Mouse (Mus musculus): ENCODE data around the gene 2610528A11Rik. TPM values are rescaled to one million over a fixed set of nuclear protein-coding genes. Genes with fewer than 3 reads are reported as not detected.
A peak's percentile ranks its signal among the peaks of the same experiment; 100 is the strongest.

2610528A11Rik gene
- polyA plus RNA-seq, 1 experiment from 2014 or later = 0.46 TPM

DNA sequence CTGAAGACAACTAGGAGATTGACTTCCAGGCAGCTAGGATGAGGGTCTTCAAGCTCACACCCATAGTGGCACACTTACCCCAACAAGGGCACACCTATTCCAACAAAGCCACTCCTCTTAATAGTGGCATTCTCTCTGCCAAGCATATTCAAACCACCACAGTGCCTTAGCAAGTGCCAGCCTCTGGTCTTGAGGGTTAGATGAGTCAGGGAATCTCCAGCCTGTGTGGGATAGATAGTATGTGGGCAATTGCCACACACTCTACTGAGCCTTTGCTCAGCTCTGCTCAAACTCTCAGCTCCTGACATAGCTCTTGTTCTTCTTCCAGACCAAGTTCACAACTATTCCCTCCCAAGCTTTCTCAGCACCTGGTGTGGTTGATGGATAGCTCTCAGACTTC lies 2.5 kb downstream of the 2610528A11Rik start:
- H3K9me3 ChIP-seq = no peaks in the 10 kb centered on the region
- DNase-seq (ENCODE audit: low spot score) = no peak
- no peaks in the 10 kb centered on the region for H3K27me3 ChIP-seq (ENCODE audit: insufficient read depth, poor library complexity, severe bottlenecking)
- H3K27ac ChIP-seq = no peak overlapping the region
- H3K4me3 ChIP-seq = no peak overlapping the region
- H3K36me3 ChIP-seq = no peaks in the 10 kb centered on the region
- no peaks in the 10 kb centered on the region for H3K4me1 ChIP-seq (replicated peaks)

DNA sequence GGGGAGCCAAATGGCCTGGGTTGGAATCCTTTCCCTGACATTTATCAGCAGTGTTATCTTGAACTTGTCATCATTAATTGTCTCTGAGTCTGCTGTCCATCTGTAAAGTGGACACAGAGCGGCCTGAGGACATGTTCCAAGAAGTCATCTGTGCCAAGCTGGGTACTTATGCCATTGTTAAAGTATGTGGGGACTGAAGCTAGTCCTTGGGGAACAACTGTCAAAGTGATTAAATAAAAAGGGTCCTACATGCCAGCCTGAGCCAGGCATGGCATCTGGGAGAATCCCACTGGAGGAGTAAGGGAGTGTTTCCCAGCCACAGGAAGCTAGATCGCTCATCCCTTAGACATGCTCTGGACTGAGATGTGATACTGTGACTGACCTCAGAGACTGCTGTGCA lies 3.4 kb downstream of the 2610528A11Rik start:
- H3K27ac ChIP-seq = no peak overlapping the region
- WGBS = 91% methylated on average over 2 of the region's 2 CpGs
- H3K27me3 ChIP-seq (ENCODE audit: insufficient read depth, poor library complexity, severe bottlenecking) = no peaks in the 10 kb centered on the region
- no peaks in the 10 kb centered on the region for H3K4me1 ChIP-seq (replicated peaks)
- no peaks in the 10 kb centered on the region for H3K36me3 ChIP-seq
- no peak for DNase-seq (ENCODE audit: low spot score)
- H3K4me3 ChIP-seq = no peak overlapping the region
- H3K9me3 ChIP-seq = no peaks in the 10 kb centered on the region

DNA sequence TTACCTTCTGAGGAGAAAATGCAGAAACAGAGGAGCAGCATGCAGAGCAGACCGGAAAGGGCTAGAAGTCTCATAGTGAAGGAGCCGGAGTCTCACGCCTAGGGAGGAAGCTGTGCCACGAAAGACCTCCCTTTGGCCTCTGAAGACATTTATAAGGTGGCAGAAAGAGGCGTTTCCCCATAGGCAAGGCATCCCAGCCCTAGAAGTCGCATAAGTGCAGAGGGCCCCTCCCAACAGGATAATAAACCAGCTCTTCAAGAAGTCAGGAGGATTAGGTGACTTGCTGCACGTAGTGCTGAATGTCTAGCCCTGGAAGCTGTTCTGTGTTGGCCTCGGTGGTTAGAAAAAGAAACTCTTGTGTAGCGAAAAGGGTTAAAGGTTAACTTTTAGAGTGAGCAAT lies 3.8 kb downstream of the 2610528A11Rik start:
- no peaks in the 10 kb centered on the region for H3K4me1 ChIP-seq (replicated peaks)
- no peaks in the 10 kb centered on the region for H3K9me3 ChIP-seq
- no peaks in the 10 kb centered on the region for H3K36me3 ChIP-seq
- no peak for DNase-seq (ENCODE audit: low spot score)
- H3K27ac ChIP-seq = no peak overlapping the region
- no peak overlapping the region for H3K4me3 ChIP-seq
- 79% methylated on average over 9 of the region's 9 CpGs for WGBS
- H3K27me3 ChIP-seq (ENCODE audit: insufficient read depth, poor library complexity, severe bottlenecking) = no peaks in the 10 kb centered on the region

DNA sequence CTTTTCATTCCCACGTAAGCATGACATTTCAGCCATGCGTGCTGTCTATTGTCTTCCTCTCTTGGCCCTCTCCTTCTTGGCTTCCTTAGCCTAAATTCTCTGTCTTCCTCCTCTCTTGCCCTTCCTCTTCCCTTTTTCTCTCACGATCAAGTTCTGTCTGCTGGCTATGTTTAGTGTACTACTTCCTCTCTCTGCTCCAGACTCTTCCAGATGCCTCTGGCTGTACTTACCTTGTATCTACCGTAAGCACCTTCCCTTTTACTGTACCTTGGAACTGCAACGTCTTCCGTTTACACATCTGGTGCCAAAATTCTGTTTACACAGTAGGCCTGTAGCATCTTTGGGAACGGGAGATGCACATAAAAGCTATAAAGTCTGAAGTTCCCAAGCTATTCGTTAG lies 4.4 kb downstream of the 2610528A11Rik start:
- H3K36me3 ChIP-seq = no peaks in the 10 kb centered on the region
- no peaks in the 10 kb centered on the region for H3K27me3 ChIP-seq (ENCODE audit: insufficient read depth, poor library complexity, severe bottlenecking)
- no peak overlapping the region for H3K4me3 ChIP-seq
- H3K4me1 ChIP-seq (replicated peaks) = no peaks in the 10 kb centered on the region
- H3K9me3 ChIP-seq = no peaks in the 10 kb centered on the region
- no peak for DNase-seq (ENCODE audit: low spot score)
- WGBS = 89% methylated on average over 8 of the region's 8 CpGs
- H3K27ac ChIP-seq = no peak overlapping the region

DNA sequence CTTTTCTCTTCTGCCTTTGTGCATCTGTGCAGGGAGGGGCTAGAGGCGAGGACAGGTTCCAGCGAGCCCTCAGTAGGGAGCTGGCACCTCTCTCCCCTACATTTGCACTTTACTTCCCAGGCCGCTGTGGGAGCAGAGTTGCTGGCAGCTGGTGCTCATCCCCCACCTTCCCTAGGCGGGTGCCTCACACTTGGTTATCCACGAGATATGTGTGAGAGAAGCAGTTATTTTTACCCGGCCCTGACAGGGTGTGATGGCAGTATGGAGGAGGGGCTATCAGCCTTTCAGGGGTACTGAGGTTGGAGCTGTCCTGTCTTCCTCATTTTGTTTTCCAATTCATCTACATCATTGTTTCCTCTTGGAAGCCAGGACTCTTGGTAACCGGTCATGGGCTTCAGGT lies 8.0 kb downstream of the 2610528A11Rik start:
- Histone ChIP-seq H3K4me1 (replicated peaks) (no peaks in the 10 kb centered on the region), H3K36me3 (no peaks in the 10 kb centered on the region), H3K4me3 (no peak overlapping the region), H3K27me3 (ENCODE audit: insufficient read depth, poor library complexity, severe bottlenecking) (no peaks in the 10 kb centered on the region), H3K27ac (no peak overlapping the region), H3K9me3 (no peaks in the 10 kb centered on the region)
- WGBS = 41% methylated on average over 7 of the region's 7 CpGs
- no peak for DNase-seq (ENCODE audit: low spot score)

DNA sequence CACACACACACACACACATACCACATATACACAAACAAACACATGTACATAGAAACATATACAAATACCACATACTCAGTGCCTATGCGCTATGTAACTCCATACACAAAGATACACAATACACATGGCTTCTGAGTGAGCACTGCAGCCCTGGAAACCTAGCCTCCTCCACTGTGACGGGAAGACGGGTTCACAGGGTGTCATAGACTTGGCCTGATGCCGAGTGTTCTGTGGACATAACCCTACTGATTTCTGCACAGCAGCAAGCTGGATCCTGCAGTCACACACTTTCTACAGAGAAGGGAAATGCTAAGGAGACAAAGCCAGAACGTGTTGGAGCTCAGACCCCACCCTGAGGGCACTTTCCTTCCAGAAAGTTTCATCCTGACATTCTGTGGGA lies 9.1 kb downstream of the 2610528A11Rik start:
- Histone ChIP-seq H3K36me3 (no peaks in the 10 kb centered on the region), H3K9me3 (no peaks in the 10 kb centered on the region), H3K27me3 (ENCODE audit: insufficient read depth, poor library complexity, severe bottlenecking) (peaks cover 2% of the 10 kb centered on the region; the same call in 1 of the 2 replicates), H3K27ac (no peak overlapping the region), H3K4me1 (replicated peaks) (no peaks in the 10 kb centered on the region), H3K4me3 (no peak overlapping the region)
- 73% methylated on average over 5 of the region's 5 CpGs for WGBS
- no peak for DNase-seq (ENCODE audit: low spot score)

DNA sequence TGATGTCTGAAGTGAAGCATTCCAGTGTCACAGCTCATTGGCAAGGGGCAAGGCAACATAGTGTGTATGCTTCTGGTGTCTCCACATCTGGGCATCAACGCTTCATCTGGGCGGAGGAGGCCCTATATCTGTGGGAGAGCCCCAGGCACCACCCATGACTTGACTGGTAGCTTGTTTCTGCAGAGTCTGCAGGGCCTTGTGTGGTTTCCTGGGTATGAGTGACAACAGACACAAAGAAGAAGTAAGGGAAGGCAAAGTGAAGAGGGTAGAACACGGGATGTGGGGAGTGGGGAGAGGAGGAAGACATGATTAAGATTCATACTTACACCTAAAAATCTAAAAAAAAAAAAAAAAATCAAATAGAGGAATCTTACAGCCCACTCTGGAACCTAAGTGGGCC lies 11.3 kb downstream of the 2610528A11Rik start:
- no peak overlapping the region for H3K4me3 ChIP-seq
- H3K27me3 ChIP-seq (ENCODE audit: insufficient read depth, poor library complexity, severe bottlenecking) = peaks cover 25% of the 10 kb centered on the region
- no peaks in the 10 kb centered on the region for H3K9me3 ChIP-seq
- no peak for DNase-seq (ENCODE audit: low spot score)
- no peak overlapping the region for H3K27ac ChIP-seq
- H3K4me1 ChIP-seq (replicated peaks) = peaks cover 8% of the 10 kb centered on the region
- no peaks in the 10 kb centered on the region for H3K36me3 ChIP-seq
- WGBS = 83% methylated on average over 3 of the region's 3 CpGs

DNA sequence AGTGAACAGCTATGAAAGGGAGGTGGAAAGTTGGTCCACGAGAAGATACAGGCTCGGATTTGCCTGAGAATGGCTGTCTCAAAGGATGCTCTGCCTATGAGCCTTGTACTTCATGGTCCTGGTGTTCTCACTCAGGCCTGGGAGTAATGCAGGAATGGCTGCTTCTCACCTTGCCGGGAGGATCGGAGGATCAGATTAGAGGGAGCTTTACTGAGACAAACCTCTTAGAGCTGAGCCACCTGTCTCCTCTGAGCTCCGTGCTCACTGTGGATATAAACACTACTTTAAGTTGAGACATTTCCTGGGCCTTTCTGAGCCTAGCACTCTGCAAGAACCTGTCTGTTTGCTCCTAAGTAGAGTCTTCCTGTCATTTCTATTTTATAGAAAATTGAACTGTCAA lies 12.3 kb downstream of the 2610528A11Rik start:
- WGBS = 84% methylated on average over 5 of the region's 5 CpGs
- no peaks in the 10 kb centered on the region for H3K9me3 ChIP-seq
- no peak for DNase-seq (ENCODE audit: low spot score)

DNA sequence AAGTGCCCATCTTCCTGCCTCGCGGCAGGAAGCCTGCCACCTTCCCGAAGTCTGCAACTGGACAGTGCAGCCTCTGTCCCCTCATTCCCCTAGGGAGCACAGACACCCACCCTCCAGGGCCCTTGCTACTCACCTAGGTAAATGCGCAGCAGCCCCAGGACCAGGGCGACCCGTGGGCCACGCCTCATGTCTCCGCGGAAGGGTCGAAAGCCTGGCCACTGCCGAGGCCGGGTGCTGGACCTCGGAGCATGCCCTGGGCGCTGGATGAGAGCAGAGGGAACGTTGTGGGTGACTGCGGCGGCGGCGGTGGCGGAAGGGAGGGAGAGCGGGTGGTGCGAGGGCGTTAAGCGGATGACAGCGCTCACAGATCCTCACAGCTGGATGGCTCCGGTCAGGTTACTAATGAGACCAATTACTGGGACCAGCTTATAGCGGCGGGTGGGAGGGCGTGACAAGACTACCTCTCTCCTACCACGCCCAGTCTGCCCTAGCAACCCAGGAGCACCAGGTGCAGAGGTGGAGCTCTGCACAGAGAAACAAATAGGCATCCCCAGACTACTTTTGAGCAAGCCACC lies 15.8 kb downstream of the 2610528A11Rik start, which contains the start of gene Cdhr1:
Cdhr1 (minus strand) TSS at position 392 of the 575 bp plus-strand sequence.
- Histone ChIP-seq H3K4me1 (replicated peaks) (peaks cover 13% of the 10 kb centered on the region), H3K27me3 (ENCODE audit: insufficient read depth, poor library complexity, severe bottlenecking) (peaks cover 37% of the 10 kb centered on the region), H3K36me3 (no peaks in the 10 kb centered on the region), H3K9me3 (no peaks in the 10 kb centered on the region), H3K27ac (peak within 1 kb of the TSS; percentile 71), H3K4me3 (peak within 1 kb of the TSS; percentile 53)
- DNase-seq (ENCODE audit: low spot score) = peak; percentile 49
- WGBS = under 1% methylated on average over 30 of the region's 30 CpGs

More for the DNA sequence above, 12.3 kb downstream of the 2610528A11Rik start:
- H3K27ac ChIP-seq = no peak overlapping the region
- no peak overlapping the region for H3K4me3 ChIP-seq
- H3K4me1 ChIP-seq (replicated peaks) = peaks cover 8% of the 10 kb centered on the region
- peaks cover 34% of the 10 kb centered on the region for H3K27me3 ChIP-seq (ENCODE audit: insufficient read depth, poor library complexity, severe bottlenecking)
- no peaks in the 10 kb centered on the region for H3K36me3 ChIP-seq

DNA sequence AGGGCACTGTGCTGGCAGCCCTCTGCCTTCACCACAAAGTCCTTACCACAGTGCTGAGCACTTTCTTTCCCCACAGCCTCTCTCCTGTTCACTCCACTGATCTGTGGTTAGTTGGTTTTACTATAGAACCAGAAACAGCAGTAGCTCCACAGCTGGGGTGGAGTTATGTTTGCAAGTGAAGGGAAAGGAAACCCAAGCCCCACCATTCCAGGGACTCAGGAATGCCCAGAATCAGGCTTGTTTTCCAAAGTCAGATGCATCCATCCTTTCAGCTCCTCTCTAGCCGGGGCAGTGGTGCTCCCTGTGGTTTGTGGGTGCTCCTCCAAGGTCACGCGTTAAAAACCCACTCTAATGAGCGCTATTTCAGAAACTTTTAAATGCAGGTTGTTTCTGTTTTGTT lies 18.3 kb downstream of the 2610528A11Rik start:
- Histone ChIP-seq H3K27ac (no peak overlapping the region), H3K36me3 (no peaks in the 10 kb centered on the region), H3K4me3 (no peak overlapping the region), H3K27me3 (ENCODE audit: insufficient read depth, poor library complexity, severe bottlenecking) (peaks cover 37% of the 10 kb centered on the region), H3K9me3 (no peaks in the 10 kb centered on the region), H3K4me1 (replicated peaks) (peaks cover 13% of the 10 kb centered on the region)
- no peak for DNase-seq (ENCODE audit: low spot score)
- WGBS = 87% methylated on average over 4 of the region's 4 CpGs

DNA sequence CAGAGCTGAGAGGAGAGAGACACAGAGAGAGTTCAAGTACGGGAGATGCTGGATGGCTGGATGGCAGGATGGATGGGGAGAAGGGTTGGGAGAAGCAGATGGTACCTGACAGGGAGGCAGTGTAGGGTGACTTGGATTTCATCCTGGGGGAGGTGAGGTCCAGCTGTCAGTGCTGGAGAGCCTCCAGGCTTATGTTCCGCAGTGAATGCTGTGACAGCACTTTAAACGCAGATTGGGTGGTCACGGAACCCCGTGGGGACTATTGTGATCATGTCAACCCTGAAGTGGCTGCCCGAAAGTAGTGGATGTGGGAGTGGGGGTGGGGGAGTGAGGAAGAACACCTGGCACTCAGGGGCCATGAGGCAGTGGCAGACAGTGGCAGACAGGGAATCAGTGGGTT lies 19.4 kb downstream of the 2610528A11Rik start:
- WGBS = 70% methylated on average over 6 of the region's 6 CpGs
- Histone ChIP-seq H3K27ac (no peak overlapping the region), H3K4me3 (no peak overlapping the region)

DNA sequence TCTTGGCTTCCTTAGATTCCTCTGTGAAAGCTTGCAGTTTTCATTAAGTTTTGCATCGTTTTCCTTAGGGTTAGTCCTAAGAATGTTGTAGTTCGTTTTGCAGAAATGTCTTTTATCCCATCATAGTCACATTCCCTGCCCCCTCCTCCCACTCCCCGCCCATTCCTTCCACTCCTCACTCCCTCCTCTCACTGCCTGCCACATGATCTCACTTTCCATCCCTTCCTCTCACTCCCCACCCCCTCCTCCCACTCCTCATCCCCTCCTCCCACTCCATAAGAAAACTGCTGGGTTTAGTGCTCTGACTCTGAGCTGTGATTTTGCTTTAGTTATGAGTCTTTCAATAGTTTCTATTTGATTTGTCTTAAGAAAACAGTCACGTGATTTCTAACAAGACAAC lies 30.1 kb downstream of the 2610528A11Rik start:
- no peak overlapping the region for H3K4me3 ChIP-seq
- H3K27me3 ChIP-seq (ENCODE audit: insufficient read depth, poor library complexity, severe bottlenecking) = no peaks in the 10 kb centered on the region
- no peak for DNase-seq (ENCODE audit: low spot score)
- WGBS = 46% methylated on average over 4 of the region's 4 CpGs
- H3K4me1 ChIP-seq (replicated peaks) = 0 out of 2 replicates have a peak, but pooled peaks cover 4% of the 10 kb centered on the region
- no peaks in the 10 kb centered on the region for H3K36me3 ChIP-seq
- H3K27ac ChIP-seq = no peak overlapping the region
- H3K9me3 ChIP-seq = no peaks in the 10 kb centered on the region

More for the DNA sequence above, 19.4 kb downstream of the 2610528A11Rik start:
- Histone ChIP-seq H3K9me3 (no peaks in the 10 kb centered on the region), H3K36me3 (no peaks in the 10 kb centered on the region), H3K27me3 (ENCODE audit: insufficient read depth, poor library complexity, severe bottlenecking) (peaks cover 32% of the 10 kb centered on the region), H3K4me1 (replicated peaks) (peaks cover 13% of the 10 kb centered on the region)
- DNase-seq (ENCODE audit: low spot score) = peak; percentile 4

DNA sequence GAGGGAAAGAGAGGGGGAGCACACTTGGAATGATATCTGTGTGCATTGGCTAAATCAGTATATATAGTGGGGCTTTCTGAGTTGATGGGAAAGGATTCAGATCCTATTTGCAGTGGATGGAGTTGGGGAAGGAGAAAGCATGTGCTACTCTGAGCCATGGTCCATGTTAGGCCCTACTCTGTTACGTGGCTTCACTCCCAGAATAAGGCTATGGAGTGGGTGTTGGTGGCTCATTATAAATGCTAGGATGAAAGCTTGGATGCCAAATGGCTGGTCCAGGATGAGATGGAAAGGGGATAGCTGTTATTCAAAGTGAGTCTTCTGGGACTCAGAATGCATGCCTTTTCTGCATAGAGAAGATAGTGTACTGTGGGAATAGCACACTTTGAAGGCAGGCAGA lies 33.1 kb downstream of the 2610528A11Rik start:
- WGBS = 83% methylated on average over 1 of the region's 1 CpGs
- Histone ChIP-seq H3K9me3 (no peaks in the 10 kb centered on the region), H3K36me3 (no peaks in the 10 kb centered on the region), H3K4me3 (no peak overlapping the region), H3K27ac (no peak overlapping the region), H3K4me1 (replicated peaks) (0 out of 2 replicates have a peak, but pooled peaks cover 4% of the 10 kb centered on the region), H3K27me3 (ENCODE audit: insufficient read depth, poor library complexity, severe bottlenecking) (no peaks in the 10 kb centered on the region)
- no peak for DNase-seq (ENCODE audit: low spot score)

DNA sequence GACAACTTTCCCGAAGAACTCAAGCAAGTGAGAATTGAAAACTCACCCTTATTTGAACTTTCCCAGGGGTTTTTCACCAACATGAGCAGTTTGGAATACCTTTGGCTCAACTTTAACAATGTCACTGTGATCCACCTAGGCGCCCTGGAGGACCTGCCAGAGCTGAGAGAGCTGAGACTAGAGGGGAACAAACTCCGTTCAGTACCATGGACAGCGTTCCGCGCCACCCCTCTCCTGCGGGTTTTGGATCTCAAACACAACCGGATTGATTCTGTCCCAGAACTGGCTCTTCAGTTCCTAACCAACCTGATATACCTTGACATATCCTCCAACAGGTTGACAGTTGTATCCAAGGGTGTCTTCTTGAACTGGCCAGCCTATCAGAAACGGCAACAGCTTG lies 45.3 kb downstream of the 2610528A11Rik start:
- no peaks in the 10 kb centered on the region for H3K27me3 ChIP-seq (ENCODE audit: insufficient read depth, poor library complexity, severe bottlenecking)
- DNase-seq (ENCODE audit: low spot score) = peak; percentile 59
- WGBS = 20% methylated on average over 9 of the region's 9 CpGs
- H3K9me3 ChIP-seq = no peaks in the 10 kb centered on the region
- H3K4me1 ChIP-seq (replicated peaks) = no peaks in the 10 kb centered on the region
- no peaks in the 10 kb centered on the region for H3K36me3 ChIP-seq
- H3K27ac ChIP-seq = no peak overlapping the region
- no peak overlapping the region for H3K4me3 ChIP-seq

Measured in hindbrain, embryonic 10.5 days (tissue).